Mouse (Mus musculus): ENCODE measurements at regions not wholly inside any gene's neighbourhood (a gene's known extent, or its start where the extent isn't known, plus 50 kb on each side); places are given as distances from the start of the nearest gene placed in this dataset.

DNA sequence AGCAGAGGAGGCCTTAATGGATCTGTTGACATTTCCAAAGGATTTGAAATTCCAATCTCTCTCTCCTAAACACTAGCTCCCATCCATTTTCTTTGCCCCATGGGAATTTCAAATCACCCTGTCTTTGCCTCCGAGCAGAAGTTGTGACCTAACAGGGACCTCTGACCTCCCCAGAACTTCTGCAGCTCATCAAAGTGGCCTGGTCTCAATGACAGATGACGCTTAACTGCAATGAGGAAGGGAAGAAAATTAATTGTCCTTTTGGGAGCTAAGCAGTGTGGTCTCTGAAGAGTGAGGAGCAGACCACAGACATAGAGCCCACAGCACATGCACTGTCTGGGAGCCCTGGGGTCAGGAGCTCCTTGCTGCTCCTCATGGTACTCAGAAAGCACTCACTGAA, 155.3 kb downstream of the Tox3 start:
- DNase-seq (ENCODE audit: low read depth, low spot score), result no peak

DNA sequence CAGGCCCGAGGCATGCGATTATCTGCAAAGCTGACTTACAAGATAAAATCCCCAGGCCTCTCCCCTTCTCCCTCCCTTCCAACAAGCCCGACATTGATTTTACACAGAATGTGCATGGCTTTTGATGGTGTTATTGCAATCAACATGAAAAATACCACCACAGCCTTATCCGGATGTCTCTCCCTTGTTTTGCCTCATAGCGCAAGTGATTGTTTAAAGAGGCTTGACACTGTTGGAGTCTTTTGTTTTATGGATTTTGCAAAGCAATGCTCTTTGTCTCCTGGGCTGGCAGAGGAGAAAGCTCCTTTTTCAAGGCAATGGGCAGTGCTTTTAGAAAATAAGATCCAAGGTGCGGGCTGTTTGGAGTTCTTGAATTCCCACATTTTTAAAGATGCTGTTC, 165.3 kb downstream of the Tox3 start:
- DNase-seq (ENCODE audit: low read depth, low spot score), result peak; percentile 17

GRCm38 (mm10) chr8:90176771-90177170, 171.4 kb downstream of the Tox3 start:
- DNase-seq (ENCODE audit: low read depth, low spot score), result no peak

DNA sequence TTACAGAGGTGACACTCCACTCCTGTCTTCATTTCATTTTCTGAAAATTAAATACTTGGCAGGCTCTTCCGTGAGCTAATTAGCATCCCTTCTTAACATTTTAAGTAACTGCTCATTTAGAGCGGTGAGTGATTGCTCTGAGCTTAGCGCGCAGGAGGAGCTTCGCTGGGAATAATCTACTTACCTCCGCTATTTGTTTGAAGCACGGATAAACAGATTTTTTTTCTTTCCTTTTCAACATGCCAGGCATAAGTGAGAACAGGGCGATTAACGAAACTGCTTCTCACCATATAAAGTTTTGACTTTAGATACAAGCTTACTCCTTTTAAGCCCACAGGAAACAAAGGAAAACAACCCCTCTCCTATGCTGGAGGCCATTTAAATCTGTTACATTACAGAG, 171.8 kb downstream of the Tox3 start:
- no peak for DNase-seq (ENCODE audit: low read depth, low spot score)

GRCm38 (mm10) chr8:90166639-90167038, 181.5 kb downstream of the Tox3 start:
- DNase-seq (ENCODE audit: low read depth, low spot score), result no peak

DNA sequence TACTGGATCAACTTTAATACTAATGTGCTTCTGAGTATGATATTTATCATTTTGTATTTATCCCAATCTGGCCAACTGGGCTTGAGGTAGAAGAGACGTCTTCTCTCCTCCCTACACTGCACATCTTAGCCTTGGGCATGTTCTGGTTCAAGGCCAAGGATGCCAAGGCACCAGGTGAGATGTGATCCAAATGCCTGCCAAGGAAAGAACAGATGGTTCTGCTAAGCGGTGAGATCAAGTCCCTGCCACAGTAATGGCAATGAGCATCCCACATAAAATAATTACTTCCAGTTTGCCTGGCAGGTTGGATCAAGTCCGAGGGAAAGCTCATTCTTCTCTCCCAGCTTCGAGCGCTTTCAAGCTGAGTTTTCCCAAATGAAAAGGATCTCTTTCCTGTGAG, 196.7 kb downstream of the Tox3 start:
- no peak for DNase-seq (ENCODE audit: low read depth, low spot score)

DNA sequence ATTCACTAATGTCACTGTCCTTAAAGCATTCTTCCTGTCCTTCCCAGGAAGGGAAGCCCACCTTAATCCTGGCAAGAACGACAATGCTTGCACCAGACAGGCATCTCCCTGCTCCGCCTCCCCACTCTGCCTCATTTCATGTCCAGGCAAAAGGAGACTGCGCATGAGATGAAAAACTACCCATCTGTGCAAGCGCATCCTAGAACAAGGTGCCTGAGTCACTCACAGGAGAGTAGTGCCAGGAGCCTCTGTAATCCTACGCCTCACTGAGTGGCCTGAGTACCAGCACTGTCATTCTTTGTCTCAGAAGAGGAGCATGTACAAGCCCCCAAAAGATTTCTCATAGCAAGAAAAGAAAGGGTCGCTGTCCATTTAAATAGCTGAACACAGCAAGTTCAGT, 198.2 kb downstream of the Tox3 start:
- DNase-seq (ENCODE audit: low read depth, low spot score), result no peak

DNA sequence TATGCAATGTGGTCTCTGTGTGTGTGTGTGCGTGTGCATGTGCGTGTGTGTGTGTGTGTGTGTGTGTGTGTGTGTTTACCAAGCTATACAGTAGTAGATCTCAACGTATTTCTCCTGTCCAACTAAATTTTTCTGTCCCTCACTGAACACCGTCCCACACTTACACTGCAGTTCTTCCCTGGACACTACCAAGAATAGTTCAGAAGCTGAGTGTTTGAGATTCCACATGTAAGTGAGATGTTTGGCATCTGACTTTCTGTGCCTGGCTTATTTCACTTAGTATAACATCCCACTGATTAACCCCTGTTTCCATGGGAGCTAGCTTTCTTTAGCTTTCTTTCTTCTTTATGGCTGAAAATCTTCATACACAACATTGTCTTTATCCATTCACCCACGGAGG, 213.5 kb downstream of the Tox3 start:
- no peak for DNase-seq (ENCODE audit: low read depth, low spot score)

- DNase-seq (ENCODE audit: low read depth, low spot score), result no peak
These were observed 217.4 kb downstream of the Tox3 start for GRCm38 (mm10) chr8:90130704-90131267.

DNA sequence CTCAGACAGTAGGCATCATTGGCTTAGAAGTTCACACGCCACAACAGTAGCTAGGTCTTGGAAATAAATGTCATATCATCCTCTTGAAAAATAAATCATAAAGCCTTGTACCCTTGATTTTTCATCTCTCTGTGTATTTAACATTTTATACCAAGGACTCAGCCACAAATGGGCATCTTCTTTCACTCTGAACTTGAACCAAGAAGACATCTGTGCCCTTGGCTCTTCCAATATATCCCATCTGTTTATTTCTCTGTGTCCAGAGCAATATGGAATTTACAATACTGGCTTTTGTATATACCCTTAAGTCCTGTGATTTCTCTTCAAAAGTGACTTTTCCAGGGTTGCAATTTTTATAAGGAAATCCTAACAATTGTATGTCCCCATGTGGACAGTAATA, 222.7 kb downstream of the Tox3 start:
- no peak for DNase-seq (ENCODE audit: low read depth, low spot score)

GRCm38 (mm10) chr8:90123101-90123500, 225.0 kb downstream of the Tox3 start:
- no peak for DNase-seq (ENCODE audit: low read depth, low spot score)

DNA sequence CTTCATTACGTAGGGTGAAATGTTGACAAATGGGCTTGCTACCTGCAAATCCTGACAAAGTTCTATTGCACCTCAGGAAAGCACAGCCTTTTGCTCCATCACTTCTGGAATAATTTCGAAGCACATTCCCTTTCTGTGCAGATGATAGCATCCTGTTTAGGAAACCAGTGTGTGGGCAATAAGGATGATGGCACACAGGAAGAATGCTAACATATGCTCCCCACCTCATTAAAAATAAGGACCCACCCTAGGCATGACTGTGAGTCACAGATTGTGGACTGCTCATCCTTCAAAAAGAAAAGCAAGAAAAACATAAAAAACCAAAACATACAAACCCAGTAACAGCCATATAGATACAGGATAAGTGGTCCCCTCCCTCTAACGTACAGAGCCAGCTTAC, 226.2 kb downstream of the Tox3 start:
- DNase-seq (ENCODE audit: low read depth, low spot score), result no peak

DNA sequence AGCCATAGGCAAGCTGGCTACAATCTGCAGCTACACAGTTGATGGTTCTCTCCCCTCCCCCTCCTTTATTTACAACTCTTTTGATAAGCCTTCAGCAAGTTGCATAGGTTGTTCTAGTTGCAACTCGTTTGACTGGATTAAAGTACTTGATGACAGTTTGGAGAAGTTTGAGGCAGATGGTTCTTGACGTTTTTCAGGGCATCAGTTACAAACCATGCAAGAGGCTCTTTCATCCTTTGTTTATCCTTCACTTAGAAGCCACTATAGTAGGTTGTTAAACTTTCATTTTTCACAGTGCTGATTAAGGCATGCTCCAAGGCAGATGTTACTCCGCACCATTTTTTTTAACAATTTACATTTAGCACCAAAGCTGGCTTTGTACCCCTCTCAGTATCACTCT, 227.1 kb downstream of the Tox3 start:
- DNase-seq (ENCODE audit: low read depth, low spot score), result no peak

GRCm38 (mm10) chr8:90115436-90115835, 232.7 kb downstream of the Tox3 start:
- DNase-seq (ENCODE audit: low read depth, low spot score), result no peak

DNA sequence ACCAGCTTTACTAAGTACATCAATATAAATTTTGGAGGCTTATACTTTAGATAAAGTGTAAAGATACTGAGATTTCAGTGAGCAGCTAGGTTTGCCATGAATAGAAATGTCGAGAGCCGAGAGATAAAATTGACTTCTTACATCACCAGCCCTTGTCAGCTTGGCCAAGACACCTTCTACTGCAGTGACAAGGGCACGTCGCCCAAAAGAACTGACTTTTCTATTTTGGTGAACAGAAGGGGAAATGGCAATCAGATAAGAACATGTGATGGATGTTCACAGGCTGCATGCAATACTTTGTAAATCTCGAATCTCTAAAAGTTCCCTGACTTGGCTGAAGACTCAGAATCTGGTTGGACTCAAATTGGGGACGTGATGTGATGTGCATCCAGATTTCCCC, 247.6 kb downstream of the Tox3 start:
- no peak for DNase-seq (ENCODE audit: low read depth, low spot score)

DNA sequence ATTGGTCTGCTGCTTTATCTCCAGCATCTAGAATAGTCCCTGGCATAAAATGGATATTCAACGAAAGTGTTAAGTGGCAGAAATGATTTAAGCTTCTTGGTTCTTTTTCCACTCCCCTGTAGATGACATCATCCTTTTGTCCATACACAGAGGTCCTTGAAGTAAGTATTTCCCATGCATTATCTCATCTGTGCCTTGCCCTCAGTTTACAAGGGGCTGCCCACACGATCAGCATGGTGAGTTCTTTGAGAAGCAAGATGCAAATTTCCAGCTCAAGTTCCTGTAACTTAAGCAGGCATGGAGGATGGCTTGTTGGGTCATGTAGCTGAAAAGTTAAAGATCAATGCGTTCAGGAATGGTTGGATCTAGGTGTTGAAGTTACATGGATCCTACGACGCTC, 265.5 kb downstream of the Tox3 start:
- no peak for DNase-seq (ENCODE audit: low read depth, low spot score)

GRCm38 (mm10) chr8:90076381-90076780, 271.8 kb downstream of the Tox3 start:
- DNase-seq (ENCODE audit: low read depth, low spot score), result no peak

DNA sequence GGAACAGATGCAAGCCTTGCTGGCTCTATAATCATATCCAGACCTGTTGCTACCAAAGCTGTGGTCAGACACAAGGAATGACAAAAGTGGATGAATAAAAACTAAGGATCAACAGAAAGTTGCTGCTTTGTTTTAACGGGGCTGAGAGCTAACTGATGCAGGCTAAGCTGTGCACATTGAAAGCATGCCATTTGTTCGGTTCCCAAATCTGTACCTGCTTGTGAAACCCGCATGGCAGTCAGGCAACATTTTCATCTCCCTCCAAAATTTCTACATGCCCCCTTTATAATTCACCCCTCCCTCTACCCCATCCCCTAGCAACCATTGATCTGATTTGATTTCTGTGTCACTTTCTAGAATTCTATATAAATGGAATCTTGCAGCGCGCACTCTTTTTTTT, 272.3 kb downstream of the Tox3 start:
- DNase-seq (ENCODE audit: low read depth, low spot score), result no peak

GRCm38 (mm10) chr8:90070006-90070405, 278.1 kb downstream of the Tox3 start:
- no peak for DNase-seq (ENCODE audit: low read depth, low spot score)

DNA sequence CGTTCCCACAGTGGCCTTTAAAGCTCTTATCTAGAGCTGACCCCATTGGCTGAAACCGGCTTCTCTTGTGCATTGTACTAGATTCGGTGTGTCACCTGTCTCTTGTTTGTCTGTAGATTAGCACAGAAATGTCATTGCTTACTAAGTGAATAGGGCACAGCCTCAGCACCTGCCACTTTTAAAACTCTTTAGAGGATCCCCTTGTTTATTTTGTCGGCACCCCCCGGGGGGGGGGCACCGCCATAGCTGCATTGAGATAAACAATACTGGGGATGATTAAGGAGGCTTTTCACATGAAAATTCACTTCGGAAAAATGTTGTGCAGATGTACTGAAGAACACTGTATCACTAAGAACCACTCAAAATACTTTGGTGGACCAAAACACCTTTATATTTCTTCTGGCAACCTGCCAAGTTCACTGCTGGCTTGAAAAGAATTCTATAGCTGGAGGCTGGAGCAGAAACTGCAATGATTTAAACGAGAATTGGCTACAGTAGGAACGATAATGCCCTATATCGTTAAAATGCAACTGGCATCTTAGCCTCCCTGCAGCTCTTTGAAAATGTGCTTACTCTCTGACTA, 278.6 kb downstream of the Tox3 start:
- no peak for DNase-seq (ENCODE audit: low read depth, low spot score)

- DNase-seq (ENCODE audit: low read depth, low spot score), result no peak
These were observed 279.7 kb downstream of the Tox3 start for GRCm38 (mm10) chr8:90068441-90068840.

DNA sequence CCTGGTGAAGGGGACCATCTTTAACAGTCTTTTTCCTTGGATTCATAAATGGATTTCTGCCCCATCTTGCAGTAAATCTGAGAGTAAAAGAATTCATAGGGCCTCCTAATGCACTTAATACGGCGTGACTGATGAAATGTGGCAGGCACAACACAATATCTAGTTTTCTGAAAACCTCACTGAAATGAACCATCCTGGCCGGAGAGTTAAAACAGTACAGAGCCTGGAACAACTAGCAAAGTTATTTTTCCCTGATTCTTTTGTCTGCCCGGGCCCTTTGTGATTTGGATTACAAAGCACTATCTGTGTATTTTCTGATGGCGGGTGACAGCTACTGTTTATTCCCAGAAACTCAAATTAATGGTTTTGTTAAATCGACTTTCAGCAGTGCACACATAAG, 283.8 kb downstream of the Tox3 start:
- DNase-seq (ENCODE audit: low read depth, low spot score), result no peak

GRCm38 (mm10) chr8:90063291-90063690, 284.9 kb downstream of the Tox3 start:
- peak; percentile 46 for DNase-seq (ENCODE audit: low read depth, low spot score)

DNA sequence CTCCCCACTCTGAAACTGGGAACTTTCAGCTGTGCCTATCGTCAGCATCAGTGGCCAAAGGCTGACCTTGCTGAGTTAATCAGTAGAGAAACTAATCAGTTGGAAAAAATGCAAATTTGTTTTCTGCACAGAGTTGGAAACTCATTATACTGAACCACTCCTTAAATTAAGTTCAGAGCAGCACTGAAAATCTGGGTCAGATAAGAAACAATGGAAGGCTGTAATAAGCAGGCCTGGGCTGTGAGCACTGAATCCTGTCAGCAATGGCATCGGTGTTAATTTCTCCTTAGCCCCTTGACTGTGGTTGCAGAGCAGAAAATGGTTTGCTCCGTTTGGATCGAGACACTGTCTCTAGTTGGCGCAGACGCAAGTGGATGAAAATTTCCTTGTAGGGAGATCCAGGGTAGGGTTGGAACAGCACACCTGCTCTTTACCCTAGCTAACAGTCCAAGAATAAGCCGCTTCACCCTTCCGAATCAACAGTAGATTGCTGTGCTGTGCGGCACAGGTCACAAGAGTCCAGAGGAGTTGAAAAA, 289.4 kb downstream of the Tox3 start:
- no peak for DNase-seq (ENCODE audit: low read depth, low spot score)
